Mouse (Mus musculus): Measurements from ENCODE around the gene Engase. TPM values are rescaled to one million over a fixed set of nuclear protein-coding genes. Genes with fewer than 3 reads are reported as not detected.

Gene Engase
- polyA plus RNA-seq (2015; fragmentation: Nextera tagmentation; extraction: Ambion mirVana): 6.6 and 8.2 TPM in 2 replicates

- peak; percentile 99 for ATAC-seq (replicated peaks)
- H3K36me3 ChIP-seq (replicated peaks): no peaks in the 10 kb centered on the region
- WGBS: under 1% methylated on average over 57 of the region's 57 CpGs
- H3K4me3 ChIP-seq: peak within 1 kb of the TSS; percentile 76
- peak within 1 kb of the TSS; percentile 57; the same call in 1 of the 2 replicates for H3K27ac ChIP-seq
- H3K4me1 ChIP-seq: peaks cover 13% of the 10 kb centered on the region
- no peaks in the 10 kb centered on the region for H3K9me3 ChIP-seq
- peak within 1 kb of the TSS; percentile 70 for H3K9ac ChIP-seq
- H3K27me3 ChIP-seq (replicated peaks): no peaks in the 10 kb centered on the region
- H3K4me2 ChIP-seq: peak within 1 kb of the TSS; percentile 76
Observed at GRCm38 (mm10) chr11:118476396-118477373, at the start of gene Engase. Gene Engase, plus strand, starts transcription at chr11:118476829.

DNA sequence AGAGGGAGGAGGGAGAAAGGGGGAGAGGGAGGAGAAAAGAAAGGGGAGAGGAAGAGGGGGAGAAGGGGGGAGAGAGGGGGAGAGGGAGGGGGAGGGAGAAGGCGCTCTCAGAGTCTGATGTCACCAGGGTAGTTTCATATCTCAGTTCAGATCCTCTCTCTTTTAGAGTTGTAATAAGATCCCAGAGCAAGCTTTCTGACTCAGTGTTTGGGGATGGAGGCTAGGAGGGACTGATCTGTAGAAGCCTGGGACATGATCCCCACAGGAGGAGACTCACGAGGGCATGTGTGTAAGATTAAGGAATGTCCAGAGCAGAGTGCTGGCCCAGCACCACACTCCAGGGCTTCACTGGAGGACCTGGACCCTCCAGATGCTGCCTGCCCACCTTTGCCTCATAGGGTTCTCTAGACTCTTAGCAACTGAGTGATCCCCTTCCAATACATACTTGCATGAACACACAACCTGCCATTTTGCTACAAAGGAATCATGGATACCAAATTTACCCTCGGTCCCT lies 49.3 kb upstream of the Engase start:
- no peak overlapping the region for H3K27ac ChIP-seq
- no peak overlapping the region for H3K4me2 ChIP-seq
- peaks cover 35% of the 10 kb centered on the region for H3K4me1 ChIP-seq
- H3K9me3 ChIP-seq: no peaks in the 10 kb centered on the region
- H3K9ac ChIP-seq: no peak overlapping the region
- H3K27me3 ChIP-seq (replicated peaks): no peaks in the 10 kb centered on the region; the same call in 1 of the 2 replicates
- H3K36me3 ChIP-seq (replicated peaks): no peaks in the 10 kb centered on the region
- H3K4me3 ChIP-seq: no peak overlapping the region
- no peak for ATAC-seq (replicated peaks)
- WGBS: 39% methylated on average over 3 of the region's 3 CpGs

GRCm38 (mm10) chr11:118427986-118428385 lies 48.6 kb upstream of the Engase start, which contains the start of gene C1qtnf1:
Gene C1qtnf1, plus strand, starts transcription at chr11:118428203.
- no peak for ATAC-seq (replicated peaks)
- peaks cover 35% of the 10 kb centered on the region for H3K4me1 ChIP-seq
- H3K9ac ChIP-seq: 0 out of 2 replicates have a peak within 1 kb of the TSS, but pooled peaks have one; percentile 0
- no peaks in the 10 kb centered on the region for H3K9me3 ChIP-seq
- peak within 1 kb of the TSS; percentile 25 for H3K4me3 ChIP-seq
- no peaks in the 10 kb centered on the region for H3K27me3 ChIP-seq (replicated peaks)
- H3K4me2 ChIP-seq: peak within 1 kb of the TSS; percentile 39
- H3K27ac ChIP-seq: peak within 1 kb of the TSS; percentile 51; the same call in 1 of the 2 replicates
- no peaks in the 10 kb centered on the region for H3K36me3 ChIP-seq (replicated peaks)
- WGBS: 4% methylated on average over 8 of the region's 8 CpGs

- 0 out of 2 replicates have a peak overlapping the region, but pooled peaks have one; percentile 0 for H3K9ac ChIP-seq
- H3K36me3 ChIP-seq (replicated peaks): no peaks in the 10 kb centered on the region
- peak; percentile 29; the same call in 1 of the 2 replicates for ATAC-seq (replicated peaks)
- peak overlapping the region; percentile 39 for H3K4me2 ChIP-seq
- H3K27me3 ChIP-seq (replicated peaks): no peaks in the 10 kb centered on the region
- H3K4me1 ChIP-seq: peaks cover 33% of the 10 kb centered on the region
- WGBS: 2% methylated on average over 11 of the region's 11 CpGs
- H3K9me3 ChIP-seq: no peaks in the 10 kb centered on the region
- H3K27ac ChIP-seq: peak overlapping the region; percentile 51; the same call in 1 of the 2 replicates
- peak overlapping the region; percentile 25 for H3K4me3 ChIP-seq
Observed at GRCm38 (mm10) chr11:118428460-118428868, 48.2 kb upstream of the Engase start.

- Histone ChIP-seq H3K27me3 (replicated peaks) (no peaks in the 10 kb centered on the region), H3K4me3 (peak overlapping the region; percentile 25; the same call in 1 of the 2 replicates), H3K9me3 (no peaks in the 10 kb centered on the region), H3K4me2 (peak overlapping the region; percentile 39), H3K4me1 (peaks cover 31% of the 10 kb centered on the region), H3K9ac (0 out of 2 replicates have a peak overlapping the region, but pooled peaks have one; percentile 0), H3K36me3 (replicated peaks) (no peaks in the 10 kb centered on the region), H3K27ac (no peak overlapping the region)
- WGBS: 57% methylated on average over 8 of the region's 8 CpGs
- no peak for ATAC-seq (replicated peaks)
Observed at GRCm38 (mm10) chr11:118428944-118429709, 47.5 kb upstream of the Engase start.

GRCm38 (mm10) chr11:118430291-118430885 lies 46.2 kb upstream of the Engase start:
- no peaks in the 10 kb centered on the region for H3K36me3 ChIP-seq (replicated peaks)
- no peak overlapping the region for H3K27ac ChIP-seq
- H3K4me3 ChIP-seq: no peak overlapping the region
- no peak overlapping the region for H3K9ac ChIP-seq
- H3K27me3 ChIP-seq (replicated peaks): no peaks in the 10 kb centered on the region
- no peak overlapping the region for H3K4me2 ChIP-seq
- peaks cover 27% of the 10 kb centered on the region for H3K4me1 ChIP-seq
- 62% methylated on average over 4 of the region's 4 CpGs for WGBS
- ATAC-seq (replicated peaks): no peak
- no peaks in the 10 kb centered on the region for H3K9me3 ChIP-seq

GRCm38 (mm10) chr11:118431100-118431948 lies 45.3 kb upstream of the Engase start:
- no peak overlapping the region for H3K9ac ChIP-seq
- H3K4me2 ChIP-seq: no peak overlapping the region
- no peaks in the 10 kb centered on the region for H3K36me3 ChIP-seq (replicated peaks)
- no peak overlapping the region for H3K4me3 ChIP-seq
- no peaks in the 10 kb centered on the region for H3K27me3 ChIP-seq (replicated peaks)
- WGBS: 81% methylated on average over 16 of the region's 16 CpGs
- peaks cover 30% of the 10 kb centered on the region for H3K4me1 ChIP-seq
- H3K9me3 ChIP-seq: no peaks in the 10 kb centered on the region
- no peak overlapping the region for H3K27ac ChIP-seq
- no peak for ATAC-seq (replicated peaks)

DNA sequence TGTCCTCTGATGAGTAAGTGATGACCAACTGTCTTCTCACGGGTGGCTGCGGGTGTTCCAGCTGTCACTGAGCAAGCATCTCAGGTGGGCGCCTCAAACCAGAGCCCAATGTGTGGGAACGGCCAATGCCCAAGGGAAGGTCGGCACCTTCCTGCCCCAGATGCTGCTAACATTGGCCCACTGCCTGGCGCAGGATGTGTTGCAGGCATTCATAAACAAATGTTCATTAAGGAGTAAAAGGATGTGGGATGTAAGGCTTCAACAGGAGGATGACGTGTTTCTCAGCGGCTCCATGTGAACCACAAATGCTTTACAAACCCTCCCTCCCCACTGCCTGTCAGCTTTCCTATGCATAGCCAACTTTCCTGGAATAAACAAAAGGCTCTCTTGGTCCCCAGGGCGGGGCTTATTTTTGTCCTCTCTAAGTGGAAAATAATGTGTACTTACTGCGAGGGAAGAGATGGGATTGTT lies 43.2 kb upstream of the Engase start:
- Histone ChIP-seq H3K4me3 (no peak overlapping the region), H3K4me1 (peaks cover 30% of the 10 kb centered on the region), H3K4me2 (peak overlapping the region; percentile 5; the same call in 1 of the 2 replicates), H3K9ac (no peak overlapping the region), H3K36me3 (replicated peaks) (no peaks in the 10 kb centered on the region), H3K9me3 (no peaks in the 10 kb centered on the region), H3K27ac (no peak overlapping the region), H3K27me3 (replicated peaks) (no peaks in the 10 kb centered on the region)
- 65% methylated on average over 10 of the region's 10 CpGs for WGBS
- no peak for ATAC-seq (replicated peaks)

DNA sequence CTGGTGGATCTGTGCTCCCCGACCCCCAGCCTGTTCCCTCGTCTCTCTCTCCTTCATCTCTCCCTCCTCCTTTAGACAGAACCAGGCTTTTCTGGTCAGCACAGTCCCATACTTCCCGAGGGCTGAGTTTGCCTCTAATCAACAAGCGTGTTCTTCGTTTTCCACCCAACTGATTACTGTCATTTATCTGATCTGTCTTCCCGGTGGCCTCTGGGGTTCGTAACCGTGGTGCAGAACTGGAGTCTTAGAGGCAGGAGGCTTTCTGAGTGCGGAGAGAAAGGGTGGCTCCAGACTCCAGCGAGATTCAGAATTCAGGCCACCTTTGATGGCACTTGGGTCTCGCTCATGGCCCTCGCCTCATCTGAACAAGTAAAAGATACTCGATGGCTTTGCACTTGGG lies 42.5 kb upstream of the Engase start:
- Histone ChIP-seq H3K4me3 (no peak overlapping the region), H3K27ac (no peak overlapping the region), H3K9ac (no peak overlapping the region), H3K4me1 (peaks cover 30% of the 10 kb centered on the region), H3K4me2 (peak overlapping the region; percentile 5; the same call in 1 of the 2 replicates), H3K9me3 (no peaks in the 10 kb centered on the region), H3K36me3 (replicated peaks) (no peaks in the 10 kb centered on the region), H3K27me3 (replicated peaks) (no peaks in the 10 kb centered on the region)
- ATAC-seq (replicated peaks): no peak
- WGBS: 53% methylated on average over 13 of the region's 13 CpGs

DNA sequence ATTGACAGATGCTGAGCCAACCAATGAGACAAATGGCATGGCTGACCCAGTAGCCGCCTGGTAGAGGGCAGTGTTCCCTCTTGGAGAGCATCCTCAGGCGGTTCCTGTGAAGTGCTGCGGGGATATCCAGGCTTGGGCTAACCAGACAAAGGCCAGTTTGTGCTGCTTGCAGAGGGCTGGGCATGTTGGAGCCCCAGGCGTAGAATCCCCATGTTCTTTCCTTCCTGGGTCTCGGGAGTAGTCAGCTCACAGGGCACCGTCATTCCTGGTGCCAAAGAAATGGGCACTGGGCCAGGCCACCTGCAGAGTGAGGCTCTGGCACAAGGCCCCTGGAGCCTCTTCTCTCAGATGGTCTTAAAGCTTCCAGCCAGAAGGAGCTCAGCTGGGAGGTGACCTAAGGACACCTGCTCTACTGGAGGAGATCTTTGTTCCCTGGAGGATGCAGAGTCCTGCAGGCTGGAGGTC lies 40.1 kb upstream of the Engase start:
- no peak overlapping the region for H3K27ac ChIP-seq
- 23% methylated on average over 6 of the region's 6 CpGs for WGBS
- H3K27me3 ChIP-seq (replicated peaks): no peaks in the 10 kb centered on the region
- no peaks in the 10 kb centered on the region for H3K36me3 ChIP-seq (replicated peaks)
- ATAC-seq (replicated peaks): 0 out of 2 replicates have a peak, but pooled peaks have one; percentile 21
- H3K4me1 ChIP-seq: peaks cover 32% of the 10 kb centered on the region
- no peaks in the 10 kb centered on the region for H3K9me3 ChIP-seq
- H3K4me2 ChIP-seq: no peak overlapping the region
- no peak overlapping the region for H3K9ac ChIP-seq
- H3K4me3 ChIP-seq: no peak overlapping the region

Data from midbrain, embryonic 15.5 days (tissue).